Mouse (Mus musculus) midbrain, postnatal 0 days (tissue): ENCODE results near the gene Dhx15. TPM values are rescaled to one million over a fixed set of nuclear protein-coding genes. Genes with fewer than 3 reads are reported as not detected.
A peak's percentile ranks its signal among the peaks of the same experiment; 100 is the strongest.

Source experiments
- ATAC-seq: fragments of 200-750 bp; cut with Nextera tagmentation; 2 replicates; pipeline ENCODE4 v1.8.0; 2017; ENCODE audit warnings: moderate number of reproducible peaks, mild to moderate bottlenecking, moderate TSS enrichment, moderate library complexity; ENCODE audit not compliant: low FRiP score
- DNase-seq: peaks from one replicate; pipeline ENCODE4 v3.0.0-alpha.2; 2015; ENCODE audit warnings: low spot score
- H3K27ac ChIP-seq: fragments of 300-500 bp; sonication (generic); 2 replicates; pipeline ENCODE4 v1.5.1; 2014; ENCODE audit warnings: low read depth, mild to moderate bottlenecking, low read length, mixed read lengths
- H3K27me3 ChIP-seq: fragments of 300-500 bp; sonication (generic); 2 replicates; pipeline ENCODE4 v1.6.1; 2014; ENCODE audit warnings: low read length, control low read depth, mixed read lengths; ENCODE audit not compliant: insufficient read depth
- H3K36me3 ChIP-seq: fragments of 300-500 bp; sonication (generic); 2 replicates; pipeline ENCODE4 v1.6.1; 2014; ENCODE audit warnings: low read length, control low read depth, mixed read lengths; ENCODE audit not compliant: insufficient read depth
- H3K4me1 ChIP-seq: fragments of 300-500 bp; sonication (generic); 2 replicates; pipeline ENCODE4 v1.6.1; 2014; ENCODE audit warnings: mild to moderate bottlenecking, control low read depth, antibody characterized with exemption, low read length, mixed read lengths; ENCODE audit not compliant: insufficient read depth
- H3K4me2 ChIP-seq: fragments of 300-500 bp; sonication (generic); 2 replicates; pipeline ENCODE4 v1.6.1; 2014; ENCODE audit warnings: low read depth, mild to moderate bottlenecking, low read length, mixed read lengths; ENCODE audit not compliant: poor library complexity, severe bottlenecking
- H3K4me3 ChIP-seq: fragments of 300-500 bp; sonication (generic); 2 replicates; pipeline ENCODE4 v1.5.1; 2014; ENCODE audit warnings: low read depth, mild to moderate bottlenecking, low read length, moderate library complexity
- H3K9ac ChIP-seq: fragments of 300-500 bp; sonication (generic); replicated peaks from 2 replicates; pipeline ENCODE4 v1.6.1; 2014; ENCODE audit warnings: mild to moderate bottlenecking, low read length, moderate library complexity, mixed read lengths; ENCODE audit not compliant: poor library complexity, severe bottlenecking
- H3K9me3 ChIP-seq: fragments of 300-500 bp; sonication (generic); 2 replicates; pipeline ENCODE4 v1.6.1; 2016; ENCODE audit warnings: low read length, control low read depth
- CTCF ChIP-seq: IDR thresholded peaks from 2 replicates; pipeline ENCODE4 v1.5.1; 2016; ENCODE audit warnings: antibody characterized with exemption, mild to moderate bottlenecking
- WGBS: fragments of 180-500 bp; shearing (Covaris S2); extraction: QIAGEN DNeasy Blood & Tissue Kit; methylation state at CpG from one replicate; pipeline ENCODE4 v1.1.7; 2014; 5-methylcytosine and 5-hydroxymethylcytosine counted together
- polyA plus RNA-seq: library from polyadenylated mRNA; unstranded; fragments of >200 nt; fragmentation: Nextera tagmentation; extraction: Ambion mirVana; gene quantifications from 2 replicates; pipeline ENCODE4 v1.2.1, GENCODE M21; 2015
- total RNA-seq: library from RNA; depleted of rRNA; stranded (reverse); fragments of >200 nt; gene quantifications from 2 replicates; pipeline ENCODE4 v1.2.3, GENCODE M21; 2014

Dhx15 gene
- total and polyA plus RNA-seq, 2 experiments from 2014 or later: 73.5 to 96.4 TPM

- 51% methylated on average over 7 of the region's 7 CpGs for WGBS
- no peak for TF ChIP-seq CTCF
- Histone ChIP-seq H3K27ac (no peak overlapping the region), H3K9me3 (no peaks in the 10 kb centered on the region), H3K9ac (no peak overlapping the region), H3K4me1 (no peaks in the 10 kb centered on the region), H3K36me3 (no peaks in the 10 kb centered on the region), H3K4me3 (no peak overlapping the region), H3K4me2 (no peak overlapping the region), H3K27me3 (no peaks in the 10 kb centered on the region)
- no peak for DNase-seq
- ATAC-seq: no peak
Measured at GRCm38 (mm10) chr5:52126263-52126662, 64.1 kb downstream of the Dhx15 start.

- 77% methylated on average over 8 of the region's 8 CpGs for whole genome bisulfite sequencing
- Histone ChIP-seq H3K9me3 (no peaks in the 10 kb centered on the region), H3K4me1 (no peaks in the 10 kb centered on the region), H3K36me3 (no peaks in the 10 kb centered on the region), H3K4me2 (no peak overlapping the region), H3K27ac (no peak overlapping the region), H3K4me3 (no peak overlapping the region), H3K27me3 (no peaks in the 10 kb centered on the region), H3K9ac (no peak overlapping the region)
- ATAC-seq (no peak), DNase-seq (no peak)
- no peak for TF ChIP-seq CTCF
Measured at GRCm38 (mm10) chr5:52125854-52126253, 64.5 kb downstream of the Dhx15 start.

GRCm38 (mm10) chr5:52122146-52122545 is 68.2 kb downstream of the Dhx15 start:
- Histone ChIP-seq H3K36me3 (no peaks in the 10 kb centered on the region), H3K4me2 (no peak overlapping the region), H3K9ac (no peak overlapping the region), H3K27ac (no peak overlapping the region), H3K4me3 (no peak overlapping the region), H3K9me3 (no peaks in the 10 kb centered on the region), H3K4me1 (no peaks in the 10 kb centered on the region), H3K27me3 (0 out of 2 replicates have a peak, but pooled peaks cover 5% of the 10 kb centered on the region)
- DNase-seq (no peak), ATAC-seq (no peak)
- WGBS: 86% methylated on average over 6 of the region's 6 CpGs
- no peak for TF ChIP-seq CTCF

- WGBS: 68% methylated on average over 2 of the region's 2 CpGs
- 0 out of 2 replicates have a peak, but pooled peaks cover 5% of the 10 kb centered on the region for H3K27me3 ChIP-seq
Measured at GRCm38 (mm10) chr5:52119822-52120221, 70.5 kb downstream of the Dhx15 start.

GRCm38 (mm10) chr5:52119192-52119591 is 71.1 kb downstream of the Dhx15 start:
- Histone ChIP-seq H3K9me3 (no peaks in the 10 kb centered on the region), H3K36me3 (no peaks in the 10 kb centered on the region), H3K9ac (no peak overlapping the region), H3K4me2 (no peak overlapping the region), H3K4me1 (no peaks in the 10 kb centered on the region), H3K4me3 (no peak overlapping the region), H3K27me3 (0 out of 2 replicates have a peak, but pooled peaks cover 5% of the 10 kb centered on the region), H3K27ac (no peak overlapping the region)
- 88% methylated on average over 2 of the region's 2 CpGs for WGBS
- TF ChIP-seq CTCF: peak; percentile 52
- DNase-seq (peak; percentile 15), ATAC-seq (no peak)

More at GRCm38 (mm10) chr5:52119822-52120221, 70.5 kb downstream of the Dhx15 start:
- no peaks in the 10 kb centered on the region for H3K4me1 ChIP-seq
- ATAC-seq: no peak
- H3K36me3 ChIP-seq: no peaks in the 10 kb centered on the region
- DNase-seq: peak; percentile 16
- H3K9ac ChIP-seq: no peak overlapping the region
- TF ChIP-seq CTCF: peak; percentile 45
- no peak overlapping the region for H3K27ac ChIP-seq
- H3K9me3 ChIP-seq: no peaks in the 10 kb centered on the region
- H3K4me3 ChIP-seq: no peak overlapping the region
- no peak overlapping the region for H3K4me2 ChIP-seq

GRCm38 (mm10) chr5:52117829-52118228 is 72.5 kb downstream of the Dhx15 start:
- no peak for ATAC-seq
- Histone ChIP-seq H3K4me3 (no peak overlapping the region), H3K36me3 (no peaks in the 10 kb centered on the region), H3K4me1 (0 out of 2 replicates have a peak, but pooled peaks cover 1% of the 10 kb centered on the region), H3K9me3 (no peaks in the 10 kb centered on the region), H3K4me2 (no peak overlapping the region), H3K27me3 (0 out of 2 replicates have a peak, but pooled peaks cover 5% of the 10 kb centered on the region), H3K9ac (no peak overlapping the region), H3K27ac (no peak overlapping the region)
- WGBS: 90% methylated on average over 4 of the region's 4 CpGs
- DNase-seq: no peak
- no peak for TF ChIP-seq CTCF
